Mouse (Mus musculus): ENCODE results near the gene Fcmr.

Gene Fcmr

GRCm38 (mm10) chr1:130865541-130866221, at the start of gene Fcmr:
TSS of gene Fcmr (plus strand) at chr1:130865669.
- no peak for DNase-seq (ENCODE audit: low read depth, low spot score)

- DNase-seq (ENCODE audit: low read depth, low spot score) = no peak
Observed at GRCm38 (mm10) chr1:130819737-130820136, 45.7 kb upstream of the Fcmr start.

- DNase-seq (ENCODE audit: low read depth, low spot score) = no peak
Observed at GRCm38 (mm10) chr1:130820316-130821148, 44.9 kb upstream of the Fcmr start.

GRCm38 (mm10) chr1:130821149-130821471, 44.4 kb upstream of the Fcmr start:
- no peak for DNase-seq (ENCODE audit: low read depth, low spot score)

- DNase-seq (ENCODE audit: low read depth, low spot score) = no peak
Observed at GRCm38 (mm10) chr1:130821911-130822625, 43.4 kb upstream of the Fcmr start.

DNA sequence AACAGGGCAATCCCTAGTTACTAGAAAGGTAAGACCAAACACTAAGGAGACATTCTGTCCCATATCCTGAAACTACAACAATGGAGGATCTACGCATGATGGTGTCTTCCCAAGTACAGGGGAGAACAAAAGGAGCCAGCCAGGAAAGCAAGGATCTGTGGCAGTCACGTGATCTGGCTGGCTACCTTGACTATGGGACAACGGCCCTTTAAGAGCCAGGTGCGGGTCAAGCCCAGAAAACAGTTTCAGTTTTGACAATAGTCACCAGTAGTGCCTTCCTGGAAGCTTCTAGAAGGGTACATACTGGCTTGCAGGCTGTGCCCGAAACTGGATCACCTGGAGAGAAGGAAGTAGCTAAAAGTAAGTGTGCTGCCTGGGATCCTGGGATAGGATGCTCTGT, 39.0 kb upstream of the Fcmr start, which contains the start of gene Pigr:
Pigr (plus strand) TSS at position 237 of the 400 bp plus-strand sequence.
- DNase-seq (ENCODE audit: low read depth, low spot score) = no peak

DNA sequence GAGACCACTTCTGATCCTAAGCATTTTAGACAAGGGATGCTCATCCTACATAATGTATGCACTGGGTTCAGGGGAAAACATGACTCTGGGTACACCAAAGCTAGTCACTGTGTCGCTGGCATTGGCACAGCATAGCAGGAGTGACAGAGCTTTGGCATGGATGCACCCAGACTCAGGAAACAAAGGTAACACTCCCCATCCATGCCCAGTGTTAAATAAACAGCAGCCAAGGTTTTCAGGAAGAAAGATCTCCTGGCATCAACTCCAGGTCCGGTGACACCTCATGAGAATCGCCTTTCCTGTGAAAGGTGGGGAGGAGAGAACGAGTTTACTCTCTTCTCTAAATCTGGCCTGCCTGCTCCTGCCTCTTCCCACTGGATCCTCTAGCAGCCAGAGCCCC, 36.8 kb upstream of the Fcmr start:
- DNase-seq (ENCODE audit: low read depth, low spot score) = no peak

- no peak for DNase-seq (ENCODE audit: low read depth, low spot score)
Observed at GRCm38 (mm10) chr1:130829906-130830830, 35.3 kb upstream of the Fcmr start.

- no peak for DNase-seq (ENCODE audit: low read depth, low spot score)
Observed at GRCm38 (mm10) chr1:130832230-130833149, 33.0 kb upstream of the Fcmr start.

- no peak for DNase-seq (ENCODE audit: low read depth, low spot score)
Observed at GRCm38 (mm10) chr1:130835161-130835936, 30.1 kb upstream of the Fcmr start.

DNA sequence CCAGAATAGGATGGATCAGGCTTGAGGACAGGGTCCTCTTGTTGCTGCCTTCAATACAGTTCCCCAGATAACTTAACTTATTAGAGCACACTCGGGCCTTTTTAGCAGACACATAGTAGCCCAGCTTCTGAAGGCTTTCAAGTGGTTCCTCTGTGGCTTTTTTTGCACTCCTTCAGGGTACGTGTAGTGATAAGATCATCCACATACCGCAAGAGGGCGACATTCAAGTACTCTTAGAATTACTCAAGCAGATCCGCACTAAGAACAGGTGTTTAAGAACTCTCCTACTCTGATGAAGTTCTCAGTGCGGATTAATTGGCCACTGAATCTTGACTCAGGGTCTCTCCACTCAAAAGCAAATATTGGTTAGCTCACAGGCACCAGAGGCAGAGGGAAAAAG, 27.2 kb upstream of the Fcmr start:
- DNase-seq (ENCODE audit: low read depth, low spot score) = peak; percentile 7

GRCm38 (mm10) chr1:130840599-130841379, 24.7 kb upstream of the Fcmr start:
- DNase-seq (ENCODE audit: low read depth, low spot score) = no peak

DNA sequence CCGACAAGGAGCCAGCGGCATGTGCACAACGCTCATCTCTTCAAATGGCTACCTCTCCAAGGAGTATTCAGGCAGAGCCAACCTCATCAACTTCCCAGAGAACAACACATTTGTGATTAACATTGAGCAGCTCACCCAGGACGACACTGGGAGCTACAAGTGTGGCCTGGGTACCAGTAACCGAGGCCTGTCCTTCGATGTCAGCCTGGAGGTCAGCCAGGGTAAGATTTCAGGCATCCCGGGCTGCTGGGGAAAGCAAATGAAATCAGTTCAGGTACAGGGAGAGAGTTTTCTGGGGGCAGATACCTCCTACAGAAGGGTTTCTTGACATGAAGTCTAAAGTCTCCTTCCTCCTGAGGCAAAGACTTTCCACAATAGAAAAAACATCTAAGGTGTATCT, 23.8 kb upstream of the Fcmr start:
- DNase-seq (ENCODE audit: low read depth, low spot score) = no peak

- no peak for DNase-seq (ENCODE audit: low read depth, low spot score)
Observed at GRCm38 (mm10) chr1:130844516-130844915, 21.0 kb upstream of the Fcmr start.

DNA sequence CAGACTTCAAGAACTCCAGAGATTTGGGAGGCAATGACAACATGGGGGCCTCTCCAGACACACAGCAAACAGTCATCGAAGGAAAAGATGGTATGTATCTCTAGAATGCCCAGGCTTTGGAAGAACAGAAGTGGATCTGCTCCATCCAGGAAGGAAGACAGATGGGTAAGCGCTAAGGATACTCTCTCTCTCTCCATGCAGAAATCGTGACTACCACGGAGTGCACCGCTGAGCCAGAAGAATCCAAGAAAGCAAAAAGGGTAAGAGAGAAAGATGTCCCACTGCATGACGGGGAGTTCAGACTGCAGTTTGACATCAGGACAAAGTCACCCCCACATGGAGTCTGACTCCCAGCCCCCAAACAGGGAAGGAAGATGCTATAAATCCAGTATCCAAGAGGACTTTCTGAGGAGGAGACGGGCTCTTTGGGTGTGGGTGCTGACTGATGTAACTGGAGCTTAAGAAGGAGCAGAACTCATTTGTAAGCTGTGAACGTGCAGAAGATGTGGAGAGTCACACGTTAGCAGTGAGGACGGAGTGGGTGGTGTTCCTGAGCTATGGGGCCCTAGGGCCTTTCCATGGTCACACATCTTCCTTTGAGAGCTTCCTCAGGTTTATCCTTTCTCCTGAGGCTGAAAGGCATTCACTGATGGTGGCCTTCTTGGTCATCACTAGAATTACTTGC, 15.8 kb upstream of the Fcmr start:
- DNase-seq (ENCODE audit: low read depth, low spot score) = no peak

- no peak for DNase-seq (ENCODE audit: low read depth, low spot score)
Observed at GRCm38 (mm10) chr1:130850405-130850804, 15.1 kb upstream of the Fcmr start.

- no peak for DNase-seq (ENCODE audit: low read depth, low spot score)
Observed at GRCm38 (mm10) chr1:130854819-130855218, 10.7 kb upstream of the Fcmr start.

DNA sequence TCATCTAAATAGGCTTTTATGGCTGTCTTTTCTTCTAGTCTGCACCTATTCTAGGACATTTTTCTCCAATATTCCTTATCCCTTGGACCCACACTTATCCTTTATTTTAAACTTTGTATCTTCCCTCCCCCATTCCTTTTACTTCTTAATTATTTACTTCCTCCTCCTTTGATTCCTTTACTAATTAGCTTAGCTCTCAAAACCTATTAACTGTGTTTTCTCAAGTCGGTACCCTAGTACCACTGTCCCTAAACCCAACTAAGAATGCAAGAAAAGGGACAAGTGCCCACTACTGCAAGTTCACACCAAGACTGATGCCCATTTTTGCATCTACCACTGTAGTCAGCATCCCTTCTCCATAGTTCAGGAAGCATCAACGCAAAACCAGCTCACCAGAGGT, 9.7 kb upstream of the Fcmr start:
- no peak for DNase-seq (ENCODE audit: low read depth, low spot score)

Data from forelimb bud, embryonic 11.5 days (tissue).